11 mouse cellular contexts compared by ENCODE assay signal in the genomic region with DNA sequence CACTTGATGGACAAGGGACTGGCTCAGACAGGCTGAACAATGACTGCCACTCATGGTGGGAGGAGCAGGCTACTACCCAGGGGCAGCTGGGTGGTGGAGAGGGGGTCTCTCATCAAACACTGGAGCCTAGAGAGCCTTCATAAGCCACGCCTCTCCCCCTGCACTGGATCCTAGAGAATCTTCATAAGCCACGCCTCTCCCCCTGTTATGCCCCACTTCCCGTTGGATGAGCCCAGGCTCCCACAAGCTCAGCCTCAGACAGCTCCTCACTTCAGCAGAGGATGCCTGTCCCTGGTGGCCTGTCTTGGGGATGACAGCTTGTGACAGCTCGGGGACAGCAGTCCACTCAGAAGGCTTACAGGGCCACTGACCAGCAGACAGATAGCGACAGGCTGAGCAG. TPM values are rescaled to one million over a fixed set of nuclear protein-coding genes. Genes with fewer than 3 reads are reported as not detected.
A peak's percentile ranks its signal among the peaks of the same experiment; 100 is the strongest.
DNase-seq lines count a peak whose midpoint lies in the region; ATAC-seq lines count a peak whose summit lies in the region.
"Had no signal": no experiment of that assay in that cellular context is flagged by ENCODE, and none has a peak within 500 bp of the region (broad histone marks: within the 10 kb centered on the region; RNA-seq: fewer than 3 reads in every experiment).

No protein-coding gene starts in this region.

- no peak overlapping the region for H3K4me3 ChIP-seq in kidney, embryonic 14.5 days (ENCODE audit: low read length)
- H3K4me3 ChIP-seq in midbrain, embryonic 10.5 days: no peak overlapping the region
- no peak overlapping the region for H3K4me3 ChIP-seq in midbrain, embryonic 16.5 days (ENCODE audit: low read depth, low read length)
- H3K4me3 ChIP-seq in forebrain, embryonic 13.5 days: no peak overlapping the region

- peaks cover 19% of the 10 kb centered on the region for H3K4me1 ChIP-seq in kidney, embryonic 14.5 days (ENCODE audit: control insufficient read depth, insufficient read depth, low read length)
- H3K4me1 ChIP-seq in midbrain, embryonic 10.5 days: peaks cover 93% of the 10 kb centered on the region
- H3K4me1 ChIP-seq in midbrain, embryonic 16.5 days (ENCODE audit: control insufficient read depth, insufficient read depth, low read length): peaks cover 33% of the 10 kb centered on the region
- H3K4me1 ChIP-seq in forebrain, embryonic 13.5 days: peaks cover 78% of the 10 kb centered on the region

- no peak overlapping the region for H3K27ac ChIP-seq in kidney, embryonic 14.5 days (ENCODE audit: low read depth, low read length)
- peak overlapping the region; percentile 74 for H3K27ac ChIP-seq in midbrain, embryonic 10.5 days (replicated peaks)
- H3K27ac ChIP-seq in midbrain, embryonic 16.5 days (ENCODE audit: low read length): no peak overlapping the region
- peak overlapping the region; percentile 48 for H3K27ac ChIP-seq in forebrain, embryonic 13.5 days

- peak; percentile 32; the same call in 1 of the 2 replicates for ATAC-seq in kidney, embryonic 14.5 days (ENCODE audit: low FRiP score, low TSS enrichment)
- ATAC-seq in midbrain, embryonic 16.5 days: no peak
- ATAC-seq in forebrain, embryonic 13.5 days: peak; percentile 51; the same call in 1 of the 2 replicates

- no peaks in the 10 kb centered on the region for H3K9me3 ChIP-seq in kidney, embryonic 14.5 days (ENCODE audit: control insufficient read depth, low read length)
- H3K9me3 ChIP-seq in midbrain, embryonic 10.5 days (replicated peaks): no peaks in the 10 kb centered on the region
- no peaks in the 10 kb centered on the region for H3K9me3 ChIP-seq in midbrain, embryonic 16.5 days (replicated peaks; ENCODE audit: control insufficient read depth, low read length, poor library complexity, severe bottlenecking)
- H3K9me3 ChIP-seq in forebrain, embryonic 13.5 days (replicated peaks): no peaks in the 10 kb centered on the region

- no peaks in the 10 kb centered on the region; the same call in 1 of the 2 replicates for H3K36me3 ChIP-seq in kidney, embryonic 14.5 days (ENCODE audit: control insufficient read depth, insufficient read depth, low read length)
- peaks cover 46% of the 10 kb centered on the region for H3K36me3 ChIP-seq in midbrain, embryonic 10.5 days
- no peaks in the 10 kb centered on the region for H3K36me3 ChIP-seq in midbrain, embryonic 16.5 days (ENCODE audit: control insufficient read depth, insufficient read depth, low read length)
- peaks cover 12% of the 10 kb centered on the region; the same call in 1 of the 2 replicates for H3K36me3 ChIP-seq in forebrain, embryonic 13.5 days (ENCODE audit: poor library complexity, severe bottlenecking)

- 34% methylated on average over 5 of the region's 5 CpGs for WGBS in kidney, embryonic 14.5 days
- WGBS in midbrain, embryonic 10.5 days: 33% methylated on average over 5 of the region's 5 CpGs
- WGBS in midbrain, embryonic 16.5 days: 29% methylated on average over 5 of the region's 5 CpGs
- WGBS in forebrain, embryonic 13.5 days: 33% methylated on average over 5 of the region's 5 CpGs

- H3K27me3 ChIP-seq in kidney, embryonic 14.5 days (ENCODE audit: control insufficient read depth, insufficient read depth, low read length): no peaks in the 10 kb centered on the region
- H3K27me3 ChIP-seq in midbrain, embryonic 10.5 days (ENCODE audit: low read depth, poor library complexity, severe bottlenecking): no peaks in the 10 kb centered on the region
- no peaks in the 10 kb centered on the region for H3K27me3 ChIP-seq in midbrain, embryonic 16.5 days (ENCODE audit: control insufficient read depth, insufficient read depth, low read depth, low read length)
- no peaks in the 10 kb centered on the region for H3K27me3 ChIP-seq in forebrain, embryonic 13.5 days

- H3K4me2 ChIP-seq in kidney, embryonic 14.5 days (replicated peaks; ENCODE audit: low read depth, low read length): no peak overlapping the region
- H3K4me2 ChIP-seq in midbrain, embryonic 16.5 days (ENCODE audit: low read length): no peak overlapping the region
- no peak overlapping the region for H3K4me2 ChIP-seq in forebrain, embryonic 13.5 days

- no peak overlapping the region for H3K9ac ChIP-seq in kidney, embryonic 14.5 days (ENCODE audit: low read depth, low read length)
- H3K9ac ChIP-seq in midbrain, embryonic 16.5 days (ENCODE audit: low read depth, low read length): no peak overlapping the region
- H3K9ac ChIP-seq in forebrain, embryonic 13.5 days: no peak overlapping the region

- no peak for DNase-seq in kidney, adult 18-20 months
- DNase-seq in midbrain, embryonic 10.5 days (ENCODE audit: low spot score): peak; percentile 56
- DNase-seq in retina, embryonic 14.5 days (ENCODE audit: low spot score): peak; percentile 86
- DNase-seq in thymus, postnatal 0 days (ENCODE audit: low spot score): no peak
- no peak for DNase-seq in urinary bladder, postnatal 14 days (ENCODE audit: low spot score)
- DNase-seq: adrenal gland, postnatal 36 days; heart, postnatal 10 days; thymus, postnatal 36 days had no signal

RNA-seq across cellular contexts. Expression of gene Nkain1, which starts 17.7 kb away (rescaled TPM):
- 6.7 and 17.2 TPM in 2 replicates for polyA plus RNA-seq in kidney, embryonic 14.5 days (2014; fragmentation: Nextera tagmentation; extraction: Ambion mirVana)
- polyA plus RNA-seq in midbrain, embryonic 10.5 days (2016; fragmentation: Nextera tagmentation; extraction: Ambion mirVana): 5.1 and 5.9 TPM in 2 replicates
- polyA plus RNA-seq in midbrain, embryonic 16.5 days (2015; fragmentation: Nextera tagmentation; extraction: Ambion mirVana): 7.2 and 9.1 TPM in 2 replicates
- 4.9 and 5.4 TPM in 2 replicates for polyA plus RNA-seq in forebrain, embryonic 13.5 days (2015; fragmentation: Nextera tagmentation; extraction: Ambion mirVana)
- polyA plus RNA-seq in thymus, postnatal 0 days (2015; fragmentation: Nextera tagmentation; extraction: Ambion mirVana): 0.17 TPM in 1 of 2 replicates, not detected in the other

Comparison
In these comparisons a context has a peak if more than half of its experiments do, and no peak if none do; other contexts are left out.
1. H3K27ac ChIP-seq: peak in midbrain, embryonic 10.5 days (single experiment) and forebrain, embryonic 13.5 days (single experiment); none in kidney, embryonic 14.5 days (single experiment) and midbrain, embryonic 16.5 days (single experiment).
2. DNase-seq: peak in midbrain, embryonic 10.5 days (single experiment) and retina, embryonic 14.5 days (single experiment); none in kidney, adult 18-20 months (single experiment), thymus, postnatal 0 days (single experiment) and urinary bladder, postnatal 14 days (single experiment).